Mouse (Mus musculus): ENCODE results near the gene Casp4. TPM values are rescaled to one million over a fixed set of nuclear protein-coding genes. Genes with fewer than 3 reads are reported as not detected.

Gene Casp4
- 5.1 TPM for polyA plus RNA-seq (2012; fragmentation: generic; extraction: Trizol)

GRCm38 (mm10) chr9:5308561-5308960 is at the start of gene Casp4:
Gene Casp4, plus strand, starts transcription at chr9:5308828.
- Histone ChIP-seq H3K4me2 (ENCODE audit: low read depth) (peak within 1 kb of the TSS; percentile 65), H3K27me3 (ENCODE audit: control insufficient read depth, insufficient read depth, insufficient read length) (no peaks in the 10 kb centered on the region), H3ac (ENCODE audit: control insufficient read depth, insufficient read length) (no peak within 1 kb of the TSS), H3K36me3 (ENCODE audit: control insufficient read depth, insufficient read depth) (no peaks in the 10 kb centered on the region), H3K4me3 (peak within 1 kb of the TSS; percentile 17), H3K79me2 (ENCODE audit: control insufficient read depth, insufficient read depth) (no peaks in the 10 kb centered on the region)
- TF ChIP-seq MAX (IDR thresholded peaks at IDR 0.05; ENCODE audit: low read depth) (no peak), CEBPB (IDR thresholded peaks at IDR 0.05; ENCODE audit: insufficient read depth, poor library complexity, severe bottlenecking) (peak; percentile 62; the same call in 1 of the 2 replicates), SRF (IDR thresholded peaks at IDR 0.05; ENCODE audit: control insufficient read depth, insufficient read length, low read depth) (no peak)

DNA sequence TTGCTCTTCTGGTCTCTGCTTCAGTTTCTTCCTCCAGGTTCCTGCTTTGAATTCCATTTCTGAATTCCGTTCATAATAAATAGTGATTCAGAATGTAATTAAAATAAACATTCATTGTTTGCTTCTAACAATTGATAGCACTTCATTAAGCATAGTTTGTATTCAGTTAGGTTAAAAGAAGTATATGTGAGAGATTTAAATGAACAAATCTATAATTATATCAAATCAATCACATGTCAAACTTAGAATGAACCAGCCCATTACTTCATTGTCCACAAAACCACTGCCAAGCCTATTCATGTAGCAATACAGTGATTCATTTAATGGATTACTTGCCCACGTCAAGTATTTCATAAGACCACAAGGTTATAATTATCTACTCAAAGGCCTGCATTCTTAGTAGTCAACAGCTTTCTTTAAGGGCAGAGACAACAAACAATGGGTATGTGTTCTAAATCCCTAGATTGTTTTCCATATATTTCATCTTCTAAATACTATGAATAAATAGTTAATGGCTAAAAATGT is 44.6 kb upstream of the Casp4 start:
- H3K79me2 ChIP-seq (ENCODE audit: control insufficient read depth, insufficient read depth), result no peaks in the 10 kb centered on the region
- H3K27me3 ChIP-seq (ENCODE audit: control insufficient read depth, insufficient read depth, insufficient read length), result no peaks in the 10 kb centered on the region
- no peak overlapping the region for H3K4me2 ChIP-seq (ENCODE audit: low read depth)
- TF ChIP-seq CEBPB (IDR thresholded peaks at IDR 0.05; ENCODE audit: insufficient read depth, poor library complexity, severe bottlenecking), result peak; percentile 87
- TF ChIP-seq MYOG (IDR thresholded peaks at IDR 0.05; ENCODE audit: control insufficient read depth in 1 of 3, insufficient read depth in 1 of 3, insufficient read length in 2 of 3, low read depth in 2 of 3), result no peak
- TF ChIP-seq MAX (IDR thresholded peaks at IDR 0.05; ENCODE audit: low read depth), result no peak
- H3K36me3 ChIP-seq (ENCODE audit: control insufficient read depth, insufficient read depth), result no peaks in the 10 kb centered on the region
- H3K4me3 ChIP-seq, result no peak overlapping the region
- H3ac ChIP-seq (ENCODE audit: control insufficient read depth, insufficient read length), result no peak overlapping the region

DNA sequence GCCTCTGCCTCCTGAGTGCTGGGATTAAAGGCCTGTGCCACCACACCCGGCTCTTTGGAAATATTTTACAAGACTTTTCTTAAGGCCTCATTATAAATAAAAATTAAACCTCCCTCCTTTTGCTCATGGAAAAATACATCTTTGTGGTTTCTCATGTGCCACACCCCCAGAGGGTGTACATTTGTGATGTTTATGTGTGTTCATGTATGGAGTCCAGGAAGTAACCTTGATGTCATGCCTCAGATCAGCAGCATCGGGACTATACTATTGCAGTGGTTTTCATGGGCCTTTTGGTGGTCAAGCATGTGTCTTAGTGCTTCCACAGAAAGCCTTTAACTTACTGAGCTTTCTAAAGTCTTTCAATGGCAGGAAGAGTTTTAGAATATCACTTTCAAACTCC is 38.4 kb upstream of the Casp4 start:
- TF ChIP-seq E2F4 (IDR thresholded peaks at IDR 0.05; ENCODE audit: insufficient read depth) (no peak), POLR2A (IDR thresholded peaks at IDR 0.05; ENCODE audit: insufficient read length, low read depth) (no peak), REST (IDR thresholded peaks at IDR 0.05; ENCODE audit: insufficient read depth, insufficient read length) (no peak), SRF (IDR thresholded peaks at IDR 0.05; ENCODE audit: control insufficient read depth, insufficient read length, low read depth) (no peak), TCF12 (IDR thresholded peaks at IDR 0.05; ENCODE audit: insufficient read depth, poor library complexity, severe bottlenecking) (no peak), MAX (IDR thresholded peaks at IDR 0.05; ENCODE audit: low read depth) (no peak), MYOG (IDR thresholded peaks at IDR 0.05; ENCODE audit: control insufficient read depth in 1 of 3, insufficient read depth in 1 of 3, insufficient read length in 2 of 3, low read depth in 2 of 3) (no peak), TCF3 (IDR thresholded peaks at IDR 0.05; ENCODE audit: insufficient read length, low read depth) (no peak), POLR2AphosphoS2 (IDR thresholded peaks at IDR 0.05; ENCODE audit: insufficient read length, low read depth) (no peak), MYOD1 (IDR thresholded peaks at IDR 0.05; ENCODE audit: control insufficient read depth in 1 of 3, insufficient read length in 2 of 3, low read depth in 2 of 3) (no peak), USF1 (IDR thresholded peaks at IDR 0.05; ENCODE audit: low read depth) (no peak), CEBPB (IDR thresholded peaks at IDR 0.05; ENCODE audit: insufficient read depth, poor library complexity, severe bottlenecking) (no peak)
- Histone ChIP-seq H3K4me3 (no peak overlapping the region), H3K4me2 (ENCODE audit: low read depth) (no peak overlapping the region), H3K27me3 (ENCODE audit: control insufficient read depth, insufficient read depth, insufficient read length) (no peaks in the 10 kb centered on the region), H3K79me2 (ENCODE audit: control insufficient read depth, insufficient read depth) (no peaks in the 10 kb centered on the region), H3ac (ENCODE audit: control insufficient read depth, insufficient read length) (no peak overlapping the region), H3K36me3 (ENCODE audit: control insufficient read depth, insufficient read depth) (no peaks in the 10 kb centered on the region)

DNA sequence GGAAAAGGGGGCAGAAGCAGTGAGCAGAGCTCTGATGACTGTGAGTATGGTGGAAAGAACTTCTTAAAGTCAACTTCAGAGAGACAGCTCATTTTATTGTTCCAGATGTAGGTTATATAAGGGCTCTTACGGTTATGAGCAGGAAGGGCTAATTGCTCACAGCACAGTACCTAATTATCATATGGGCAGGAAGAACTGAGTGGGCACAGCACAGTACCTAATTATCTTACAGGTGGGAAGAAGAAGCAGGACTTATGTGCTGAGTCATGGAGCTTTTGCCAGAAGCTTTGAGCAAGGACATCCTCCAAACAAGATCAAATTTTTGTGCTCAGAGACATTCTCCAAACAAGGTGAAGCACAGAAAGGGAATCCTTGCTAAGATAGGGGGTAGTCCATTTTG is 37.7 kb upstream of the Casp4 start:
- no peaks in the 10 kb centered on the region for H3K27me3 ChIP-seq (ENCODE audit: control insufficient read depth, insufficient read depth, insufficient read length)
- TF ChIP-seq TCF3 (IDR thresholded peaks at IDR 0.05; ENCODE audit: insufficient read length, low read depth), result no peak
- TF ChIP-seq E2F4 (IDR thresholded peaks at IDR 0.05; ENCODE audit: insufficient read depth), result no peak
- no peak for TF ChIP-seq CEBPB (IDR thresholded peaks at IDR 0.05; ENCODE audit: insufficient read depth, poor library complexity, severe bottlenecking)
- no peak for TF ChIP-seq TCF12 (IDR thresholded peaks at IDR 0.05; ENCODE audit: insufficient read depth, poor library complexity, severe bottlenecking)
- no peak for TF ChIP-seq USF1 (IDR thresholded peaks at IDR 0.05; ENCODE audit: low read depth)
- TF ChIP-seq MYOD1 (IDR thresholded peaks at IDR 0.05; ENCODE audit: control insufficient read depth in 1 of 3, insufficient read length in 2 of 3, low read depth in 2 of 3), result no peak
- TF ChIP-seq MAX (IDR thresholded peaks at IDR 0.05; ENCODE audit: low read depth), result no peak
- no peak for TF ChIP-seq REST (IDR thresholded peaks at IDR 0.05; ENCODE audit: insufficient read depth, insufficient read length)
- no peak overlapping the region for H3ac ChIP-seq (ENCODE audit: control insufficient read depth, insufficient read length)
- H3K4me3 ChIP-seq, result no peak overlapping the region
- no peaks in the 10 kb centered on the region for H3K79me2 ChIP-seq (ENCODE audit: control insufficient read depth, insufficient read depth)
- H3K4me2 ChIP-seq (ENCODE audit: low read depth), result no peak overlapping the region
- H3K36me3 ChIP-seq (ENCODE audit: control insufficient read depth, insufficient read depth), result no peaks in the 10 kb centered on the region

- no peak overlapping the region for H3ac ChIP-seq (ENCODE audit: control insufficient read depth, insufficient read length)
- no peaks in the 10 kb centered on the region for H3K36me3 ChIP-seq (ENCODE audit: control insufficient read depth, insufficient read depth)
- no peak for TF ChIP-seq E2F4 (IDR thresholded peaks at IDR 0.05; ENCODE audit: insufficient read depth)
- no peak for TF ChIP-seq USF1 (IDR thresholded peaks at IDR 0.05; ENCODE audit: low read depth)
- TF ChIP-seq SRF (IDR thresholded peaks at IDR 0.05; ENCODE audit: control insufficient read depth, insufficient read length, low read depth), result no peak
- TF ChIP-seq REST (IDR thresholded peaks at IDR 0.05; ENCODE audit: insufficient read depth, insufficient read length), result no peak
- TF ChIP-seq POLR2A (IDR thresholded peaks at IDR 0.05; ENCODE audit: insufficient read length, low read depth), result no peak
- no peak for TF ChIP-seq TCF12 (IDR thresholded peaks at IDR 0.05; ENCODE audit: insufficient read depth, poor library complexity, severe bottlenecking)
- TF ChIP-seq TCF3 (IDR thresholded peaks at IDR 0.05; ENCODE audit: insufficient read length, low read depth), result no peak
- TF ChIP-seq POLR2AphosphoS2 (IDR thresholded peaks at IDR 0.05; ENCODE audit: insufficient read length, low read depth), result no peak
- no peak for TF ChIP-seq CEBPB (IDR thresholded peaks at IDR 0.05; ENCODE audit: insufficient read depth, poor library complexity, severe bottlenecking)
- TF ChIP-seq MYOG (IDR thresholded peaks at IDR 0.05; ENCODE audit: control insufficient read depth in 1 of 3, insufficient read depth in 1 of 3, insufficient read length in 2 of 3, low read depth in 2 of 3), result no peak
- no peak for TF ChIP-seq MAX (IDR thresholded peaks at IDR 0.05; ENCODE audit: low read depth)
- no peak for TF ChIP-seq MYOD1 (IDR thresholded peaks at IDR 0.05; ENCODE audit: control insufficient read depth in 1 of 3, insufficient read length in 2 of 3, low read depth in 2 of 3)
- H3K79me2 ChIP-seq (ENCODE audit: control insufficient read depth, insufficient read depth), result no peaks in the 10 kb centered on the region
- H3K4me3 ChIP-seq, result no peak overlapping the region
- H3K4me2 ChIP-seq (ENCODE audit: low read depth), result no peak overlapping the region
- no peaks in the 10 kb centered on the region for H3K27me3 ChIP-seq (ENCODE audit: control insufficient read depth, insufficient read depth, insufficient read length)
Observed at GRCm38 (mm10) chr9:5271334-5271845, 37.2 kb upstream of the Casp4 start.
